Mouse (Mus musculus) erythroid progenitor cell, adult 5-6 weeks (primary cell): ENCODE measurements around the gene Smarca2. TPM values are rescaled to one million over a fixed set of nuclear protein-coding genes. Genes with fewer than 3 reads are reported as not detected.
"Not testable (repeated sequence)": the region's sequence is repeated elsewhere in the genome, so short reads cannot be mapped to it uniquely, and the experiment has no call there.

Experiments used
- ATAC-seq: replicated peaks from 2 replicates; pipeline ENCODE4 v1.8.0; 2016; ENCODE audit warnings: moderate number of reproducible peaks, mild to moderate bottlenecking, moderate TSS enrichment, inconsistent platforms; ENCODE audit not compliant: poor library complexity, low FRiP score, severe bottlenecking
- total RNA-seq, 2 experiments: library from RNA; stranded (forward) in 1 of 2; stranded (reverse) in 1 of 2; fragments of 150-400 nt in 1 of 2; fragments of 186-747, 209-891 nt in 1 of 2; gene quantifications; 2 replicates each; pipeline versions ENCODE4 v1.2.3 to v1.2.4; 2015 to 2017; ENCODE audit warnings: low replicate concordance in 2 of 2

Smarca2 gene
- total RNA-seq, 2 experiments from 2014 or later, result 12.0 to 41.5 TPM

DNA sequence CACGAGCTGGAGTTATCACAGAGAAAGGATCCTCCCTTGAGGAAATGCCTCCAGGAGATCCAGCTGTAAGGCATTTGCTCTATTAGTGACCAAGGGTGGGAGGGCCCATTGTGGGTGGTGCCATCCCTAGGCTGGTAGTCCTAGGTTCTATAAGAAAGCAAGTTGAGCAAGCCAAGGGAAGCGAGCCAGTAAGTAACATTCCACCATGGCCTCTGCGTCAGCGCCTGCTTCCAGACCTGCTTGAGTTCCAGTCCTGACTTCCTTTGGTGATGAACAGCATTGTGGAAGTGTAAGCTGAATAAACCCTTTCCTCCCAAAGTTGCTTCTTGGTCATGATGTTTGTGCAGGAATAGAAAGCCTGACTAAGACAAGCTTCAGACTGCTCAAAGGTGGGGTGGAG lies 140.2 kb downstream of the Smarca2 start:
- not testable (repeated sequence) for ATAC-seq

DNA sequence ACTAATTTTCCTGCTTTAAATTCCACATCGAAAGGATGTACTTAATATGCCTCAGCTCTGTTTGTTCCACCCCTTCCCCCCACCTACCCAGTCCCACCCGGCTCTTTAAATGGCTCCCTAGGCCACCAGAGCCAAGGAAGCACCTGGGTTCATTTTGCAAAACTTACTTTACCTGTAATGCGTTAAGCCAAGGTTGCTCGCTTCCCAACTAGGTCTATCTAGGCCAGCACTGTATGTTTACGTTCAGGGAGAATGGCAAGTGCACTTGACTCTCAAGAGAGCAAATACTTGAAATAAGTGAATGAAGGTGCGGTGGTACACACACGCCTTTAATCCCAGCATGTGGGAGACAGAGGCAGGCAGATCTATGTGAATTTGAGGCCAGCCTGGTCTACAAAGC lies 140.7 kb downstream of the Smarca2 start:
- no peak for ATAC-seq

DNA sequence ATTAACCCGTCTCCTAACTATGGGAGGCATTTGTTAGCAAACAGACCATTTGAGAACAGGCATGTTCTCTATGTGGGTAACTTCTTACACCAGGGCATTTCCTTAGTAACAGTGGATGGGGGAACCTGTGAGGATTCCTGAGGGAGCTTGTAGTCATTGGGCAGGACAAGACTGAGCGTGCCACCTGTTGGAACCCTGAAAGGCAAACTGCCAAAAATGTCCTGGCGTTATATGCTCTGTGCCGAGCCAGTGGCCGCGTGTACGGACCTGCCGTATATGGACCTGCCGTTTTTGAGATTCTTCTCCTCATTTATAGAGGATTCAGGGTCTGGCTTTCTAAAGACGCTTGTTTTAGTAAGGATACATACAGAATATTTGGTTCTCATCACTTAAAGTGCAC lies 141.4 kb downstream of the Smarca2 start:
- no peak for ATAC-seq

GRCm38 (mm10) chr19:26746709-26747467 lies 142.0 kb downstream of the Smarca2 start:
- no peak for ATAC-seq

GRCm38 (mm10) chr19:26747571-26748539 lies 143.0 kb downstream of the Smarca2 start:
- no peak for ATAC-seq

DNA sequence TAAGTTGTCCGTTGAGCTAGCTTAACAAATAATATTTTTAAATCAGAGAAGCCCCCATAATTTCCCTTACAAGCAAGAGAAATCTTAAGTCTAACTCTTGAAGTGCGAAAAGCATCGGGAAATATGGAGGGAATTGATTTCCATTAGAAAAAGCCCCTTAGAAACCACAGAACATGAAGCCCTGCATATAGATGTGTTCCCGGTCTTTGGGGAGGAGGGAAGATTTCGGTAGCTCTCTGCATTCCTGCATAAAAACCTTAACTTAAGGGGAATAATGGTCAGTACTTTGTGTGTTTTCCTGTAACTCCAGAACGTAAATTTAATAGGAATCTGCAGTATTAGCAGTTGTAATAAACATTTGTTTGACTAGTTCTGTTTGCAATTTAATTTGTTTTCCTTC lies 143.8 kb downstream of the Smarca2 start:
- no peak for ATAC-seq

DNA sequence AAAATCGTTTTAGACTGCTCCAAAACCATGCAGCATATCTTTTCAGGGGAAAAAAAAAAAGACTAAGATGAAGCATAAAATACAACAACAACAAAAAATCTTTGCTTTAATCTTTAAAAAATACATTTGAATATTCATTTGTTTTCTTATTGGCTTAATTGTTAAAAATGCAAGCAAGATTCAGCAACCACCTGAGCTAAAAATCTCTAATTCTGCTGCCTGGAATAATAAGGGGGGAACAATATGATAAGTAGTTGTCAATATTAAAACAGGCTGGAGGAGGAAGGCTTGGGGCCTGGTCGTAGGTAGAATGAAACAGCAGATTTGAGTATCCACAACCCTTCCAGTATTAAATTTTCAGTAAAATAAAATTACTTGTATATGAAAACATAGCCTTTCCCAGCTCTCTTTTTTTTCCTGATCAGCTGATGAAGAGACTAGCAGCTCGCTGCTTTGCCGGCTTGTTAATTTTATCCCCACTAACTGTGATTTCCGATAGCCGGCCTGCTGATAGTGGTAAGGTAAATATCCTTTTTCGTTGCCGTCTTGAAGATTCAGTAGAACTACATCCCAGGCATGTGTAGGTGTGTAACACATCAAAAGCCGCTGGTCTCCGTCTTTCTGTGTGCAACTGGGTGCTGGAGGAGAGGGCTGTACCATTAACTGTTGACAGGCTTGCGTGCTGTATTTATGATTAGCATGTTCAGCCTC lies 144.7 kb downstream of the Smarca2 start:
- no peak for ATAC-seq

DNA sequence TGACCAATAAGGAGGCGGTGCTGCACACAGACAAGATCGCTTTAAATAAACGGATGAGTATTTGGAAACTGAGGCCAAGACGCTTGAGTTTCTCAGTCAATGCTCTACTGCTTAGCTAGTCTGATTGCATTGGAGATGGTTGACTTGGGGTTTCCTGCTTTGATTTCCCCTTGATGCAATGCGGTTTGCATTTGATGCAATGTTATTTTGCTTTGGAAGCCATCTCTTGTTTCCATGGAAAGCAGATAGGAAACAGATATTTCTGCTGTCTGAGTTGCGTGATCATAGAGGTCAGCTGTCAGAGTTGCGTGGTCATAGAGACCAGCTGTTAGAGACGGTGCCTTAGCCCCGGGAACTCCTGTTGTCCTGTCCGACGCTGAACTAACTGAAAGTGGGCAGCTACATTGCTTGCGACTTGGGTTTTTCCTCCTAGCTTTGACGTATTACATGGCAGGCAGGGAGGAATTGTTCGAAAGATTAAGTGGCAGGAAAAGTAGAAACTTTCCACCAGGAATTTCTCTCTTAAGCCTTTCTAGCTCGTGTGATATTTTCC lies 147.8 kb downstream of the Smarca2 start:
- no peak for ATAC-seq

DNA sequence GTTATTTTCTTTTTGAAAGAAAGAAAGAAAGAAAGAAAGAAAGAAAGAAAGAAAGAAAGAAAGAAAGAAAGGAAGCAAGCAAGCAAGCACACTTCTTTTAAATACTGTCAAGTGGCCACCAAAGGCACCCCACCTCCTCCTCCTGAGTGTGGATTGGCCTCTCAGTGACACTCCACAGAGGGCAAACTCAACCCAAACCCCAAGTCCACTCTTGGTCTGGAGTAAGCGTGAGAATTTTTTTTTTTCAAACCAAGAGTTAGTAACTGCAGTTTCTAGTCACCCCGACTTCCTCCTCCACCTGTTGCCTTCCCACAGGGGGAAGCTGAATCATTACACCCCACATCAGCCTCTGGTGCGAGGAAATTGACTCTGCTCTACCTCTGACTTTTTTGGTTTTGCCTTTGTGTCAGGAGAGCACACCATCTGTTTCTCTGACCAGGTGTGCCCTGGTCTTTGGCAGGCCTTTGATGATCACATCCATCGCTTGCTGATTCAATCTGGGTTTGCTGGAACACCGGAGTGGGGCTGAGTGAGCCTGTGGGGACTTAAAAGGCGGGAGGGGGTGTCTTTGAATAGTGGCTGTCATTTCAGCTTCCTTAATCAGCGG lies 148.5 kb downstream of the Smarca2 start:
- no peak for ATAC-seq

DNA sequence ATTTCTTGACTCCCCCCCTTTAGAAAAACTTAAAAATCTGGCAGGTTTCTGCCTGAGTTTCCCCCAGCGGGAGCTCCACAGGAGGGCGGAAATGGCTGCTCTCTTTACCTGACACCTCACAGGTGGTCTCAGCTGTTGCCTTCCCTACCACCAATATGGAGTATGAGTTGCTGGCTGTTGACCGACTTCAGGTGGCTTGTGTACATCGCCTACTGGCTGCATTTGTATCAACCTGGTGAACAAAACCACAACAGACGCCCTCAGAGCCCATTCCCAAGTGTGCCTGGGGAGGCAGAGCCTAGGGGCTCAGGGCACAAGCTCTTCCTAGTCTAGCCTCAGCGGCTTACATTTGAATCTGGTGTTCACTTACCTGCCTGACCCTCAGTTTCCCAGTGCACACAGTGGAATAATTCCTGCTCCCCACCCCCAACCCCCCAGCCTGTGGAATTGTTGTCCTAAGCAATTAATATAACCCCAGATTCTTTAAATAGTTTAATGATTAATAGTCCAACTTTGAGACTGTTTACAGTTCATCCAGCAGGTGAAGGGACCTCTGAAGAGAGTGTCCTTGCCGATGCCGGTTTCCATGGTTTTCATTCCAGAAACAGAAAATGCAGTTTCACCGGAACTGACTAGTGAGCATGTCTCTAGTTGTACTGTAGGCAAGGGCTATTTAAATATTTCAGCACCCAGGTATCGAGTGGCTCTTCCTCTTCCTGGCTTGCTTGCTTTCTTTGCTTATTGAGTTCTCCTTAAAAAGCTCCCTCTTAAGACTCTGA lies 149.4 kb downstream of the Smarca2 start:
- no peak for ATAC-seq

GRCm38 (mm10) chr19:26755991-26756390 lies 151.1 kb downstream of the Smarca2 start:
- no peak for ATAC-seq

- no peak for ATAC-seq
These were observed 151.5 kb downstream of the Smarca2 start for GRCm38 (mm10) chr19:26756399-26756798.

DNA sequence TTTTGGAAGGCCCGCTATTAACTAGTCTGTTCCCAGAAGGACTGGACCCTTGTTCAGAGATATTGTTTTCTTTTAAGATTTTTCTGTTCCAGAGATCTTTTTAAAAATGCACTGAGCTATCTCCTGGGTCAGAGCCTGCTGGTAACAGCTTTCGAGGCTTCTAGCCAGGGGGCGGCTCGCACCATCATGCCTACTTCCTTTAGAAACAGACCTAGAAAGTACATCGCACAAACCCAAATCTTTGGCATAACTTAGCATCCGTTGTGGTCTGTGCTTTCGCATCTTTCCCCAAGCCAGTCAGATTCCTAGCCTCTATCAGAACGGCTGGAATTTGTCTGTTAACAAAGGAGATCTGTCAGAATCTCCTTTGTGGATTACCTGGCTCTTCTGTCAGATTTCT lies 153.3 kb downstream of the Smarca2 start:
- ATAC-seq, result no peak

DNA sequence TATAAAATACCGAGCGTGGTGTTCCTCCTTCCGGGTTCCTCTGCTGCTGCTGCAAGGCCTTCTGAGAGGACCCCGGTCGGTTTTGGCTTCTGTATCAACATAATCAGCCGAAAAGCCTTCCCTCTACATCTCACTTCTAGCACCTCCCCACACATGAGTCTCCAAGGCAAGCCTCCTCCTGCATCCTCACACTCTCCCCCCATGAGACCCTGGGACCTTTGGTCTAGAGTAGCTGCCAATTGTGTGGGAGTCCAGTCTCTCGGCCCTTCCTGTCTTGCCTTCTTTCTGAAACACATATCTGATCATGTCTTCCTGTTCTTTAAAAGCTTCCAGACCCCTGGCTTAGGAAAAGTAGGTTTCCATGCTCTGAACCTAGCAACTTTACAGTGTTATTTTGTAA lies 153.8 kb downstream of the Smarca2 start:
- ATAC-seq, result no peak

GRCm38 (mm10) chr19:26759295-26759694 lies 154.4 kb downstream of the Smarca2 start:
- no peak for ATAC-seq

- no peak for ATAC-seq
These were observed 156.4 kb downstream of the Smarca2 start for GRCm38 (mm10) chr19:26761257-26761656.

DNA sequence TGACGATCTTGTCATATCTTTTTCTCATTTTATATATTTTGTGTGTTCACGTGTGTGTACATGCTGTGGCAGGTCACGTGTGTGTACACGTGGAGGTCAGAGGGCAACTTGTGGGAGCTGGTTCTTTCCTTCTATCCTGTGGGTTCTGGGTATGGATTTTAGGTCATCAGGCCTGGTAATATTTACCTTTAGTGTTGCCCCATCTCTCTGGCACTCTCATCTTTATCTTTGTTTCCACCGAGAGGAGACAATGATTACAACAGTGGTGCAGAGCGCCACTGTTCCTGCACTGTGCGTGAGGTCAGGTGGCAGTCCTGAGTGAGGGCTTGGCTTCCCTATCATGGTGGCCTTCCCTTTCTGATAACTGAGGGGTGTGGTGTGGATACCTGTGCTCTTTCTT lies 160.6 kb downstream of the Smarca2 start:
- ATAC-seq, result no peak

GRCm38 (mm10) chr19:26767454-26767853 lies 162.6 kb downstream of the Smarca2 start:
- ATAC-seq, result no peak

DNA sequence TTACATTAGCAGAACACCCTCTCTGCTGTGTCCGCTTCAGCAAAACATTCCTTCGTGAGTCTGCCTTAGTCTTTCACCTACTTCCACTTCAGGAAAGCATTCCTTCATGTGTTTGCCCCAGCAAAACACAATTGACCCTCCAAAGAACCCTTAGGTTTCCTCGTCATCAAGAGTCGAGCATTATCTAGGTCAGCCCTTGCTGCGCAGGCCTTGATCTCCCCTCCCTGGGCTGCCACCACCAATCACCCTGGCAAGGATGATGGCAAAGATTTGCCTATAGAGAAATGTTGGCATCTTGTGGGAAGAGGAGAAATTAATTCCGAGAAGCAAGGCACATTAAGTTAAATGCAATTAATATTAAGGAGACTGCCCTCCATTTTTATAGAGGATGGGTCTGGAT lies 163.1 kb downstream of the Smarca2 start:
- ATAC-seq, result no peak
